Mouse (Mus musculus) forebrain, embryonic 11.5 days (tissue): ENCODE measurements at regions not wholly inside any gene's neighbourhood (a gene's known extent, or its start where the extent isn't known, plus 50 kb on each side); places are given as distances from the start of the nearest gene placed in this dataset.
A peak's percentile ranks its signal among the peaks of the same experiment; 100 is the strongest.

Source experiments
- ATAC-seq: fragments of 200-750 bp; cut with Nextera tagmentation; replicated peaks from 2 replicates; pipeline ENCODE4 v1.8.0; 2017; ENCODE audit warnings: moderate TSS enrichment; ENCODE audit not compliant: low FRiP score
- DNase-seq: peaks from one replicate; pipeline ENCODE4 v3.0.0-alpha.2; 2017; ENCODE audit warnings: low spot score
- H3K27ac ChIP-seq: fragments of 300-500 bp; sonication (generic); 2 replicates; pipeline ENCODE4 v1.5.1; 2014; ENCODE audit warnings: low read depth, low read length
- H3K27me3 ChIP-seq: fragments of 300-500 bp; sonication (generic); 2 replicates; pipeline ENCODE4 v1.6.1; 2014; ENCODE audit warnings: mild to moderate bottlenecking, low read length, mixed read lengths; ENCODE audit not compliant: control insufficient read depth, insufficient read depth
- H3K36me3 ChIP-seq: fragments of 300-500 bp; sonication (generic); 2 replicates; pipeline ENCODE4 v1.6.1; 2014; ENCODE audit warnings: mild to moderate bottlenecking, low read length, moderate library complexity, mixed read lengths; ENCODE audit not compliant: control insufficient read depth, insufficient read depth
- H3K4me1 ChIP-seq: fragments of 300-500 bp; sonication (generic); replicated peaks from 2 replicates; pipeline ENCODE4 v1.6.1; 2014; ENCODE audit warnings: low read length, mixed read lengths; ENCODE audit not compliant: control insufficient read depth, insufficient read depth
- H3K4me2 ChIP-seq: fragments of 300-500 bp; sonication (generic); 2 replicates; pipeline ENCODE4 v1.6.1; 2014; ENCODE audit warnings: low read depth, mild to moderate bottlenecking, low read length, moderate library complexity, mixed read lengths; ENCODE audit not compliant: severe bottlenecking
- H3K4me3 ChIP-seq: fragments of 300-500 bp; sonication (generic); 2 replicates; pipeline ENCODE4 v1.5.1; 2014; ENCODE audit warnings: low read depth, low read length
- H3K9ac ChIP-seq: fragments of 300-500 bp; sonication (generic); 2 replicates; pipeline ENCODE4 v1.6.1; 2014; ENCODE audit warnings: low read length
- H3K9me3 ChIP-seq: fragments of 300-500 bp; sonication (generic); 2 replicates; pipeline ENCODE4 v1.6.1; 2016; ENCODE audit warnings: low read length, mixed read lengths; ENCODE audit not compliant: control insufficient read depth
- WGBS: fragments of 180-500 bp; shearing (Covaris S2); extraction: QIAGEN DNeasy Blood & Tissue Kit; methylation state at CpG from one replicate; pipeline ENCODE4 v1.1.7; 2014; 5-methylcytosine and 5-hydroxymethylcytosine counted together

DNA sequence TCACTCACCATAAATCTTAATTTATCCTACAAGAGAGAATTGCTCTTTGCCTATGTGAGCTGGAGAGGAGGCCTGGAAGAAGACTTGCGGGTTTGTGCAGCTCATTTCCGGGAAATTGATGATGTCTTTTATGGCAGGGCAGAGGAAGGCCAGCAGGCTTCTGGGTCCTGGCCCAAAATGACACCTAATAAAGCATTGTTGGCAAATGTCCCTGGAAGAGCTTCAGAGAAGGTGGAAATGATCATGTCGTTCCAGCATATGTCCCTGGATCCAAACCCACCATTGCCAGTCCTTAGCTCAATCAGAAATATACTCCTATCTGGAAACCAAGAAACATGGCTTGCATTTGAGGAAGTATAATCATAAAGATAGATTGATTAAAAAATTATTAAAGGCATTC is 427.9 kb upstream of the 3110018I06Rik start:
- WGBS = 83% methylated on average over 3 of the region's 3 CpGs

GRCm38 (mm10) chr12:107067346-107067745 is 421.1 kb upstream of the 3110018I06Rik start:
- Histone ChIP-seq H3K4me3 (no peak overlapping the region), H3K36me3 (no peaks in the 10 kb centered on the region), H3K27ac (no peak overlapping the region), H3K4me2 (no peak overlapping the region), H3K9me3 (no peaks in the 10 kb centered on the region), H3K4me1 (no peaks in the 10 kb centered on the region), H3K9ac (no peak overlapping the region), H3K27me3 (no peaks in the 10 kb centered on the region)
- no peak for DNase-seq
- 92% methylated on average over 2 of the region's 2 CpGs for WGBS
- ATAC-seq = no peak

More for the DNA sequence above, 427.9 kb upstream of the 3110018I06Rik start:
- Histone ChIP-seq H3K4me2 (no peak overlapping the region), H3K27me3 (no peaks in the 10 kb centered on the region), H3K9me3 (no peaks in the 10 kb centered on the region; the same call in 1 of the 2 replicates), H3K9ac (no peak overlapping the region), H3K36me3 (no peaks in the 10 kb centered on the region), H3K4me1 (no peaks in the 10 kb centered on the region), H3K4me3 (no peak overlapping the region), H3K27ac (no peak overlapping the region)
- ATAC-seq (no peak), DNase-seq (no peak)

DNA sequence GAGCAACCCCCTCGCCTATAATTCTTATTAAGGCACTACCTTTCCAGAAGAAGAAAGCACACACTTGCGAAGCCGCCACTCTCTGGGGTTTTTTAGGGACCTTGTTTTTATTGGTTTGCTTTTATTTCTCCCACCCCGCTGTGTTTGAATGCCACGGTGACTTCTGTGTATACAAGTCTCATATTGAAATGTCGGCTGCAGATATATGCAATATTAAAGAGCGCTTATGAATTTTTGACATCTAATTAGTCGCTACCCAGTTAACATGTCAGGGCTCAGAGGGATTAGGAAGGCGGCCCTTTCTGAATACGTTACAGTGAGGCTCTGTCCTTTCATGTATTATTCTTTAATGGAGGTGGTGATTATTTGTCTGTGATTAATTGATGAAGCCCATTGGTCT is 405.9 kb upstream of the 3110018I06Rik start:
- Histone ChIP-seq H3K9me3 (no peaks in the 10 kb centered on the region), H3K36me3 (no peaks in the 10 kb centered on the region), H3K9ac (peak overlapping the region; percentile 27; the same call in 1 of the 2 replicates), H3K4me3 (no peak overlapping the region), H3K27ac (no peak overlapping the region), H3K4me1 (peaks cover 16% of the 10 kb centered on the region; the same call in 1 of the 2 replicates), H3K4me2 (no peak overlapping the region), H3K27me3 (no peaks in the 10 kb centered on the region)
- DNase-seq = no peak
- ATAC-seq = no peak
- WGBS = 63% methylated on average over 10 of the region's 10 CpGs

DNA sequence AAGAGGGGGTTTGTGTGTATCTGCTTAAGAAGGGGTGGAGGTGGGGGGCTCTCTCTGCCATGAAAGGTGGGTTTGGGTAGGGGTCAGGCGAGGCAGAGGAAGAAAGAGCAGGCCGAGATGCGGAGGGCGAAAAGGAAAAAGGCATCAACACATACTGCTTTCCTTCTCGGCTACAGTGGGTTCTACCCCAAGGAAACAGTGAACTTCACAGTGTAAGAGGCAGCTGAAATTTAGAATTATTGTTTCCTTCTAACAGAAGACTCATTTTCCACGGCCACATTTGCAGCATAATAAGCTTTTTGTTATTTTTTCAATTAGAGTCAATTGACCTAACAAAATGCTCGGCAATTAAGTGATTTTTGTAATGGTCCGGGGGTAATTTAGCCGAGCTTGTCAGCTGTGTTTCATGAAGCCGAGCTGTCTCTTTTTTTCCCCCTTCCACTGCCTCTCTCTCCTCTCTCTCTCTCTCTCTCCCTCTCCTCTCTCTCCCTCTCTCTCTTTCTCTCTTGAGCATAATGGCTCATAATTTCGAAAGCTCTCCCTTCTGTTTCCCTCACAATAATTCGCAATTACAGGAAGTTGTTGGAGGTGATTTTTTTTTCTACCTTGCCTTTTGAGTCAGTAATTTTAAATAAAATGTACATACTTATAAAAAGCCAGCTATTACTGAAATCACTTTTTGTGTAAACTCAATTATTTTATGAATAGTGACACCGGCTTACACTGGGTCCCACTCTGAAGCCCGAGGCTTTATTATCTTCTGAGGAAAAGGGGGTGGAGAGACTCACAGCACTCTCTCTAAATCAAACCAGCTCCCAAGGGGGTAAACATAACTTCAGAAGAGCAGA is 403.1 kb upstream of the 3110018I06Rik start:
- DNase-seq (no peak), ATAC-seq (no peak)
- H3K9ac ChIP-seq = peak overlapping the region; percentile 35; the same call in 1 of the 2 replicates
- H3K4me2 ChIP-seq = peak overlapping the region; percentile 26; the same call in 1 of the 2 replicates
- no peaks in the 10 kb centered on the region for H3K9me3 ChIP-seq
- no peak overlapping the region for H3K4me3 ChIP-seq
- no peaks in the 10 kb centered on the region for H3K36me3 ChIP-seq
- H3K27ac ChIP-seq = peak overlapping the region; percentile 84
- 33% methylated on average over 14 of the region's 14 CpGs for WGBS
- no peaks in the 10 kb centered on the region for H3K27me3 ChIP-seq
- peaks cover 16% of the 10 kb centered on the region; the same call in 1 of the 2 replicates for H3K4me1 ChIP-seq

- no peaks in the 10 kb centered on the region for H3K9me3 ChIP-seq
- no peak overlapping the region for H3K4me3 ChIP-seq
- peak; percentile 62 for ATAC-seq
- 52% methylated on average over 16 of the region's 16 CpGs for WGBS
- no peaks in the 10 kb centered on the region for H3K27me3 ChIP-seq
- H3K9ac ChIP-seq = no peak overlapping the region
- no peaks in the 10 kb centered on the region for H3K36me3 ChIP-seq
- peak overlapping the region; percentile 34; the same call in 1 of the 2 replicates for H3K27ac ChIP-seq
- no peak overlapping the region for H3K4me2 ChIP-seq
- H3K4me1 ChIP-seq = peaks cover 16% of the 10 kb centered on the region; the same call in 1 of the 2 replicates
- DNase-seq = peak; percentile 83
Observed at GRCm38 (mm10) chr12:107085906-107086655, 402.4 kb upstream of the 3110018I06Rik start.

GRCm38 (mm10) chr12:107092151-107092550 is 396.3 kb upstream of the 3110018I06Rik start:
- 86% methylated on average over 3 of the region's 3 CpGs for WGBS
- no peak overlapping the region for H3K27ac ChIP-seq
- H3K27me3 ChIP-seq = no peaks in the 10 kb centered on the region
- no peak overlapping the region for H3K4me2 ChIP-seq
- H3K36me3 ChIP-seq = no peaks in the 10 kb centered on the region
- ATAC-seq (no peak), DNase-seq (no peak)
- H3K9me3 ChIP-seq = no peaks in the 10 kb centered on the region
- H3K4me1 ChIP-seq = 0 out of 2 replicates have a peak, but pooled peaks cover 2% of the 10 kb centered on the region
- no peak overlapping the region for H3K9ac ChIP-seq
- no peak overlapping the region for H3K4me3 ChIP-seq

- DNase-seq = no peak
- H3K36me3 ChIP-seq = no peaks in the 10 kb centered on the region
- 92% methylated on average over 13 of the region's 13 CpGs for WGBS
Observed at GRCm38 (mm10) chr12:107093326-107093725, 395.1 kb upstream of the 3110018I06Rik start.

GRCm38 (mm10) chr12:107095409-107095808 is 393.0 kb upstream of the 3110018I06Rik start:
- H3K27ac ChIP-seq = 0 out of 2 replicates have a peak overlapping the region, but pooled peaks have one; percentile 31
- H3K27me3 ChIP-seq = no peaks in the 10 kb centered on the region
- DNase-seq (no peak), ATAC-seq (peak; percentile 49; the same call in 1 of the 2 replicates)
- 55% methylated on average over 6 of the region's 6 CpGs for WGBS
- H3K4me1 ChIP-seq = 0 out of 2 replicates have a peak, but pooled peaks cover 2% of the 10 kb centered on the region
- H3K9ac ChIP-seq = no peak overlapping the region
- no peak overlapping the region for H3K4me3 ChIP-seq
- H3K4me2 ChIP-seq = no peak overlapping the region
- no peaks in the 10 kb centered on the region for H3K9me3 ChIP-seq
- H3K36me3 ChIP-seq = no peaks in the 10 kb centered on the region

More at GRCm38 (mm10) chr12:107093326-107093725, 395.1 kb upstream of the 3110018I06Rik start:
- Histone ChIP-seq H3K9me3 (no peaks in the 10 kb centered on the region), H3K4me1 (0 out of 2 replicates have a peak, but pooled peaks cover 2% of the 10 kb centered on the region), H3K4me3 (no peak overlapping the region), H3K27ac (no peak overlapping the region), H3K27me3 (no peaks in the 10 kb centered on the region), H3K9ac (no peak overlapping the region), H3K4me2 (no peak overlapping the region)
- ATAC-seq = no peak
